Mouse (Mus musculus) MEL (cell line): ENCODE measurements around the gene Elovl3.

ENCODE experiments used
- EP300 ChIP-seq, 2 experiments: IDR thresholded peaks; 2 replicates each; pipeline ENCODE4 v1.6.1; 2011; ENCODE audit warnings: improper control_type of control experiment in 2 of 2, low read length in 2 of 2, low read depth in 1 of 2, mild to moderate bottlenecking in 1 of 2
- UBTF ChIP-seq: IDR thresholded peaks from 2 replicates; pipeline ENCODE4 v1.6.1; 2012; ENCODE audit warnings: low read depth, mild to moderate bottlenecking, inconsistent platforms, low read length, improper control_type of control experiment, moderate library complexity, borderline replicate concordance; ENCODE audit not compliant: insufficient read depth

GRCm38 (mm10) chr19:46136639-46137580 lies 5.2 kb downstream of the Elovl3 start:
- TF ChIP-seq EP300 (IDR thresholded peaks at IDR 0.05; ENCODE audit: low read depth in 1 of 2, low read length in 2 of 2) (no peak), UBTF (0 out of 2 replicates have a peak, but pooled peaks have one; percentile 54)
